In genomic region chr9:83805164-83805976, GRCm38 (mm10) we compare ENCODE assay signal across 8 mouse cellular contexts. TPM values are rescaled to one million over a fixed set of nuclear protein-coding genes. Genes with fewer than 3 reads are reported as not detected.
DNase-seq lines count a peak whose midpoint lies in the region; ATAC-seq and TF ChIP-seq lines count a peak whose summit lies in the region.

No protein-coding gene starts in this region.

- peak; percentile 9 for ATAC-seq in activated CD4-positive, CD25-positive, alpha-beta regulatory T cell, adult 4 months
- ATAC-seq in embryonic facial prominence, embryonic 11.5 days (replicated peaks; ENCODE audit: insufficient number of reproducible peaks, low FRiP score, low TSS enrichment, low read depth), result peak; percentile 85
- peak; percentile 85 for ATAC-seq in hindbrain, embryonic 14.5 days (ENCODE audit: low FRiP score)
- no peak for ATAC-seq in liver, postnatal 0 days

- no peak for TF ChIP-seq CTCF in liver, adult 2 months (IDR thresholded peaks at IDR 0.05; ENCODE audit: low read depth, low read length)
- no peak for TF ChIP-seq CTCF in liver, postnatal 0 days (IDR thresholded peaks at IDR 0.05; ENCODE audit: low read depth)

- peaks cover 10% of the 10 kb centered on the region for H3K27me3 ChIP-seq in liver, adult 2 months (ENCODE audit: control insufficient read depth, insufficient read depth, low read length)
- H3K27me3 ChIP-seq in embryonic facial prominence, embryonic 11.5 days (ENCODE audit: control insufficient read depth, insufficient read depth, low read length), result no peaks in the 10 kb centered on the region
- no peaks in the 10 kb centered on the region for H3K27me3 ChIP-seq in hindbrain, embryonic 14.5 days (ENCODE audit: control insufficient read depth, insufficient read depth, low read length)
- peaks cover 41% of the 10 kb centered on the region for H3K27me3 ChIP-seq in liver, postnatal 0 days (ENCODE audit: insufficient read depth, low read length)
- no peaks in the 10 kb centered on the region; the same call in 1 of the 2 replicates for H3K27me3 ChIP-seq in splenic B cell, adult 2 months (ENCODE audit: control insufficient read depth, insufficient read depth, low read length, poor library complexity, severe bottlenecking)

- no peak for TF ChIP-seq POLR2A in liver, adult 2 months (IDR thresholded peaks at IDR 0.05; ENCODE audit: extremely low read depth, insufficient read depth, low read length)

- TF ChIP-seq EP300 in liver, postnatal 0 days (IDR thresholded peaks at IDR 0.05; ENCODE audit: low read depth), result no peak

- peak overlapping the region; percentile 21; the same call in 1 of the 2 replicates for H3K9ac ChIP-seq in liver, adult 2 months (ENCODE audit: low read depth, low read length)
- H3K9ac ChIP-seq in embryonic facial prominence, embryonic 11.5 days (replicated peaks; ENCODE audit: low read length), result peak overlapping the region; percentile 70
- peak overlapping the region; percentile 89 for H3K9ac ChIP-seq in hindbrain, embryonic 14.5 days
- H3K9ac ChIP-seq in liver, postnatal 0 days (replicated peaks), result no peak overlapping the region

- no peak overlapping the region for H3K27ac ChIP-seq in liver, adult 2 months (replicated peaks; ENCODE audit: insufficient read depth, low read depth, low read length)
- no peak overlapping the region for H3K27ac ChIP-seq in embryonic facial prominence, embryonic 11.5 days (replicated peaks; ENCODE audit: low read depth, low read length)
- peak overlapping the region; percentile 93 for H3K27ac ChIP-seq in hindbrain, embryonic 14.5 days
- no peak overlapping the region for H3K27ac ChIP-seq in liver, postnatal 0 days (ENCODE audit: low read depth)

- no peaks in the 10 kb centered on the region for H3K79me2 ChIP-seq in liver, adult 2 months (ENCODE audit: control insufficient read depth, insufficient read depth, low read length)

- H3K4me2 ChIP-seq in embryonic facial prominence, embryonic 11.5 days (ENCODE audit: low read depth, low read length), result peak overlapping the region; percentile 68
- peak overlapping the region; percentile 57 for H3K4me2 ChIP-seq in hindbrain, embryonic 14.5 days (replicated peaks)
- peak overlapping the region; percentile 71 for H3K4me2 ChIP-seq in liver, postnatal 0 days (ENCODE audit: low read depth, low read length)

- DNase-seq in liver, adult 2 months (ENCODE audit: extremely low read depth, low read depth, low spot score), result no peak
- no peak for DNase-seq in liver
- DNase-seq in embryonic facial prominence, embryonic 11.5 days (ENCODE audit: low spot score), result peak; percentile 74
- peak; percentile 77 for DNase-seq in hindbrain, embryonic 14.5 days (ENCODE audit: low spot score)
- DNase-seq in liver, postnatal 0 days, result no peak
- DNase-seq in splenic B cell, adult 2 months (ENCODE audit: low read depth, low spot score), result peak; percentile 25
- DNase-seq in T-cell, adult 2 months (ENCODE audit: low spot score), result no peak

- H3K4me1 ChIP-seq in liver, adult 2 months (ENCODE audit: control insufficient read depth, insufficient read depth, low read length), result peaks cover 3% of the 10 kb centered on the region
- H3K4me1 ChIP-seq in embryonic facial prominence, embryonic 11.5 days (ENCODE audit: control insufficient read depth, insufficient read depth, low read length), result no peaks in the 10 kb centered on the region
- peaks cover 33% of the 10 kb centered on the region for H3K4me1 ChIP-seq in hindbrain, embryonic 14.5 days (replicated peaks; ENCODE audit: control insufficient read depth, insufficient read depth, low read length)
- peaks cover 10% of the 10 kb centered on the region for H3K4me1 ChIP-seq in liver, postnatal 0 days (ENCODE audit: insufficient read depth)

- H3K36me3 ChIP-seq in liver, adult 2 months (ENCODE audit: control insufficient read depth, insufficient read depth, low read length), result no peaks in the 10 kb centered on the region
- H3K36me3 ChIP-seq in embryonic facial prominence, embryonic 11.5 days (replicated peaks; ENCODE audit: control insufficient read depth, insufficient read depth, low read depth, low read length), result no peaks in the 10 kb centered on the region
- no peaks in the 10 kb centered on the region for H3K36me3 ChIP-seq in hindbrain, embryonic 14.5 days (replicated peaks; ENCODE audit: control insufficient read depth, insufficient read depth)
- no peaks in the 10 kb centered on the region for H3K36me3 ChIP-seq in liver, postnatal 0 days (replicated peaks; ENCODE audit: insufficient read depth, low read length)
- H3K36me3 ChIP-seq in splenic B cell, adult 2 months (ENCODE audit: control insufficient read depth, insufficient read depth, low read length, poor library complexity, severe bottlenecking), result no peaks in the 10 kb centered on the region

- no peaks in the 10 kb centered on the region for H3K9me3 ChIP-seq in embryonic facial prominence, embryonic 11.5 days (replicated peaks; ENCODE audit: control insufficient read depth, low read length)
- no peaks in the 10 kb centered on the region for H3K9me3 ChIP-seq in hindbrain, embryonic 14.5 days (ENCODE audit: control insufficient read depth, low read length)
- no peaks in the 10 kb centered on the region for H3K9me3 ChIP-seq in liver, postnatal 0 days (ENCODE audit: low read length)

- peak overlapping the region; percentile 48; the same call in 1 of the 2 replicates for H3K4me3 ChIP-seq in liver, adult 2 months (ENCODE audit: insufficient read depth, low read depth, low read length)
- peak overlapping the region; percentile 57 for H3K4me3 ChIP-seq in embryonic facial prominence, embryonic 11.5 days (ENCODE audit: low read depth, low read length)
- H3K4me3 ChIP-seq in hindbrain, embryonic 14.5 days (replicated peaks; ENCODE audit: low read length), result peak overlapping the region; percentile 70
- H3K4me3 ChIP-seq in liver, postnatal 0 days (ENCODE audit: low read depth, low read length), result peak overlapping the region; percentile 52

- WGBS in liver, adult 2 months, result 4% methylated on average over 37 of the region's 37 CpGs
- WGBS in embryonic facial prominence, embryonic 11.5 days, result under 1% methylated on average over 37 of the region's 37 CpGs
- WGBS in hindbrain, embryonic 14.5 days, result under 1% methylated on average over 37 of the region's 37 CpGs
- 2% methylated on average over 37 of the region's 37 CpGs for WGBS in liver, postnatal 0 days (ENCODE audit: insufficient replicate concordance)

RNA-seq across cellular contexts. Expression of gene Elovl4, which starts 0.7 kb away (rescaled TPM):
- not detected in 2 replicates for total RNA-seq in liver, adult 2 months (2014; rRNA removed)
- polyA plus RNA-seq in liver, adult 2 months (2012; rRNA removed), result not detected in 2 replicates
- not detected for polyA plus RNA-seq in activated CD4-positive, CD25-positive, alpha-beta regulatory T cell, adult 4 months (2017; shearing (Covaris generic))
- polyA plus RNA-seq in embryonic facial prominence, embryonic 11.5 days (2014; fragmentation: Nextera tagmentation; extraction: Ambion mirVana), result 32.0 and 34.7 TPM in 2 replicates
- 112 and 142 TPM in 2 replicates for polyA plus RNA-seq in hindbrain, embryonic 14.5 days (2014; fragmentation: Nextera tagmentation; extraction: Ambion mirVana)
- polyA plus RNA-seq in liver, postnatal 0 days (2015; fragmentation: Nextera tagmentation; extraction: Ambion mirVana), result 0.04 and 0.09 TPM in 2 replicates

RNA-seq across cellular contexts. Expression of gene Ttk, which starts 29.1 kb away (rescaled TPM):
- 0.18 and 0.74 TPM in 2 replicates for total RNA-seq in liver, adult 2 months (2014; rRNA removed)
- polyA plus RNA-seq in liver, adult 2 months (2012; rRNA removed), result not detected in 2 replicates
- 1 to 10 TPM; 3.9 to 7.3 TPM for polyA plus RNA-seq in activated CD4-positive, CD25-positive, alpha-beta regulatory T cell, adult 4 months (2017; shearing (Covaris generic))
- polyA plus RNA-seq in embryonic facial prominence, embryonic 11.5 days (2014; fragmentation: Nextera tagmentation; extraction: Ambion mirVana), result 50.3 and 55.1 TPM in 2 replicates
- polyA plus RNA-seq in hindbrain, embryonic 14.5 days (2014; fragmentation: Nextera tagmentation; extraction: Ambion mirVana), result 4.6 and 5.6 TPM in 2 replicates
- 5.5 and 6.0 TPM in 2 replicates for polyA plus RNA-seq in liver, postnatal 0 days (2015; fragmentation: Nextera tagmentation; extraction: Ambion mirVana)

Comparison
In these comparisons a context has a peak if more than half of its experiments do, and no peak if none do; other contexts are left out.
1. DNase-seq: peak in embryonic facial prominence, embryonic 11.5 days (single experiment), hindbrain, embryonic 14.5 days (single experiment) and splenic B cell, adult 2 months (single experiment); none in liver, adult 2 months (single experiment), liver (single experiment), liver, postnatal 0 days (single experiment) and T-cell, adult 2 months (single experiment).
2. RNA of gene Elovl4, which starts 0.7 kb away (polyA plus RNA-seq): 112 to 142 TPM in hindbrain, embryonic 14.5 days and 32.0 to 34.7 TPM in embryonic facial prominence, embryonic 11.5 days; 0.04 to 0.09 TPM in liver, postnatal 0 days, not detected in liver, adult 2 months and not detected in activated CD4-positive, CD25-positive, alpha-beta regulatory T cell, adult 4 months; every median in the first group is over 10 times any median in the second.
3. Peak in every context shown above with its lines, with median percentiles within 50 percentile points of each other: H3K4me3 ChIP-seq and H3K4me2 ChIP-seq.